Mouse (Mus musculus): ENCODE results near the gene Knstrn.

- TF ChIP-seq CTCF (IDR thresholded peaks at IDR 0.05; ENCODE audit: low read depth) (peak; percentile 24; the same call in 1 of the 2 replicates), EP300 (IDR thresholded peaks at IDR 0.05; ENCODE audit: low read depth) (no peak)
These were observed 88.5 kb downstream of the Knstrn start for GRCm38 (mm10) chr2:118902051-118903025.
